Mouse (Mus musculus) liver, embryonic 14.5 days (tissue): ENCODE data around the gene Capn11. TPM values are rescaled to one million over a fixed set of nuclear protein-coding genes. Genes with fewer than 3 reads are reported as not detected.

Experiments used
- ATAC-seq: fragments of 200-750 bp; cut with Nextera tagmentation; 2 replicates; pipeline ENCODE4 v1.8.0; 2017; ENCODE audit warnings: moderate number of reproducible peaks, mild to moderate bottlenecking, moderate library complexity; ENCODE audit not compliant: insufficient read depth
- DNase-seq, 3 experiments: peaks; one replicate each; pipeline ENCODE4 v3.0.0-alpha.2; 2012 to 2013; ENCODE audit warnings: low read depth in 3 of 3, low spot score in 3 of 3
- H3K27ac ChIP-seq: fragments of 300-500 bp; sonication (generic); 2 replicates; pipeline ENCODE4 v1.5.1; 2014; ENCODE audit warnings: moderate library complexity, mild to moderate bottlenecking, control low read depth, inconsistent platforms
- H3K27me3 ChIP-seq: fragments of 300-500 bp; sonication (generic); 2 replicates; pipeline ENCODE4 v1.6.1; 2014; ENCODE audit warnings: mild to moderate bottlenecking, low read length, moderate library complexity; ENCODE audit not compliant: control insufficient read depth, insufficient read depth
- H3K36me3 ChIP-seq: fragments of 300-500 bp; sonication (generic); replicated peaks from 2 replicates; pipeline ENCODE4 v1.6.1; 2014; ENCODE audit warnings: low read depth; ENCODE audit not compliant: control insufficient read depth, insufficient read depth
- H3K4me1 ChIP-seq, 2 experiments: fragments of 200-500 bp in 1 of 2; fragments of 300-500 bp in 1 of 2; sonication (generic) in 1 of 2; replicated peaks; 2 replicates each; pipeline ENCODE4 v1.6.1; 2012 to 2014; ENCODE audit warnings: antibody characterized with exemption in 1 of 2, inconsistent platforms in 1 of 2, low read length in 1 of 2; ENCODE audit not compliant: control insufficient read depth in 2 of 2, insufficient read depth in 2 of 2
- H3K4me2 ChIP-seq: fragments of 300-500 bp; sonication (generic); 2 replicates; pipeline ENCODE4 v1.6.1; 2014; ENCODE audit warnings: low read depth, mild to moderate bottlenecking, control low read depth, moderate library complexity
- H3K4me3 ChIP-seq, 2 experiments: fragments of 200-500 bp in 1 of 2; fragments of 300-500 bp in 1 of 2; sonication (generic) in 1 of 2; 2 replicates each; pipeline ENCODE4 v1.5.1; 2012 to 2014; ENCODE audit warnings: low read depth in 2 of 2, low read length in 2 of 2, mild to moderate bottlenecking in 2 of 2, control low read depth in 1 of 2, inconsistent platforms in 1 of 2, moderate library complexity in 1 of 2; ENCODE audit not compliant: insufficient read depth in 1 of 2
- H3K9ac ChIP-seq: fragments of 300-500 bp; sonication (generic); replicated peaks from 2 replicates; pipeline ENCODE4 v1.6.1; 2014; ENCODE audit warnings: mild to moderate bottlenecking, control low read depth, moderate library complexity
- H3K9me3 ChIP-seq: fragments of 300-500 bp; sonication (generic); 2 replicates; pipeline ENCODE4 v1.6.1; 2016; ENCODE audit warnings: low read length, mixed read lengths; ENCODE audit not compliant: control insufficient read depth
- CTCF ChIP-seq: IDR thresholded peaks from 2 replicates; pipeline ENCODE4 v1.5.1; 2016; ENCODE audit warnings: antibody characterized with exemption, low read depth, control low read depth
- EP300 ChIP-seq: IDR thresholded peaks from 2 replicates; pipeline ENCODE4 v1.6.1; 2016; ENCODE audit warnings: antibody characterized with exemption, low read depth
- WGBS: fragments of 180-500 bp; shearing (Covaris S2); extraction: QIAGEN DNeasy Blood & Tissue Kit; methylation state at CpG from one replicate; pipeline ENCODE4 v1.1.7; 2014; ENCODE audit not compliant: insufficient replicate concordance; 5-methylcytosine and 5-hydroxymethylcytosine counted together
- polyA plus RNA-seq, 2 experiments: library from polyadenylated mRNA; depleted of rRNA in 1 of 2; stranded (reverse) in 1 of 2; unstranded in 1 of 2; fragments of >200 nt; fragmentation: Nextera tagmentation in 1 of 2; extraction: Ambion mirVana in 1 of 2; gene quantifications; 2 replicates each; pipeline versions ENCODE4 v1.2.1 to v1.2.3; 2012 to 2014

Capn11 gene
- polyA plus RNA-seq, 2 experiments = not detected

GRCm38 (mm10) chr17:45602984-45603383 lies 56.1 kb downstream of the Capn11 start:
- peaks cover 28 to 35% of the 10 kb centered on the region in 2 experiments for H3K4me1 ChIP-seq
- H3K9me3 ChIP-seq = no peaks in the 10 kb centered on the region
- H3K36me3 ChIP-seq = no peaks in the 10 kb centered on the region
- H3K4me3 ChIP-seq = no peak overlapping the region
- H3K9ac ChIP-seq = no peak overlapping the region
- H3K27me3 ChIP-seq = no peaks in the 10 kb centered on the region; the same call in 1 of the 2 replicates
- ATAC-seq (no peak), DNase-seq (no peak)
- no peak overlapping the region for H3K27ac ChIP-seq
- 64% methylated on average over 3 of the region's 3 CpGs for WGBS
- no peak for TF ChIP-seq CTCF
- no peak for TF ChIP-seq EP300
- no peak overlapping the region for H3K4me2 ChIP-seq

GRCm38 (mm10) chr17:45601877-45602304 lies 57.2 kb downstream of the Capn11 start, which contains the start of gene Mymx:
Gene Mymx (minus strand): TSS chr17:45602102.
- WGBS = 64% methylated on average over 6 of the region's 6 CpGs
- Histone ChIP-seq H3K27me3 (no peaks in the 10 kb centered on the region; the same call in 1 of the 2 replicates), H3K4me1 (peaks cover 31 to 41% of the 10 kb centered on the region in 2 experiments), H3K9me3 (no peaks in the 10 kb centered on the region), H3K27ac (no peak within 1 kb of the TSS), H3K9ac (peak within 1 kb of the TSS; percentile 32), H3K36me3 (no peaks in the 10 kb centered on the region), H3K4me3 (no peak within 1 kb of the TSS), H3K4me2 (peak within 1 kb of the TSS; percentile 46)
- TF ChIP-seq EP300 (no peak), CTCF (no peak)
- ATAC-seq (no peak), DNase-seq (no peak)

GRCm38 (mm10) chr17:45601325-45601724 lies 57.8 kb downstream of the Capn11 start:
- H3K36me3 ChIP-seq = no peaks in the 10 kb centered on the region
- H3K4me3 ChIP-seq = no peak overlapping the region
- TF ChIP-seq EP300 (no peak), CTCF (no peak)
- WGBS = 35% methylated on average over 22 of the region's 22 CpGs
- peak overlapping the region; percentile 46 for H3K4me2 ChIP-seq
- ATAC-seq (no peak), DNase-seq (no peak)
- no peaks in the 10 kb centered on the region; the same call in 1 of the 2 replicates for H3K27me3 ChIP-seq
- peak overlapping the region; percentile 32 for H3K9ac ChIP-seq
- H3K9me3 ChIP-seq = no peaks in the 10 kb centered on the region
- H3K27ac ChIP-seq = no peak overlapping the region
- peaks cover 36 to 47% of the 10 kb centered on the region in 2 experiments for H3K4me1 ChIP-seq

GRCm38 (mm10) chr17:45600267-45600666 lies 58.9 kb downstream of the Capn11 start:
- DNase-seq (no peak), ATAC-seq (no peak)
- peaks cover 42 to 52% of the 10 kb centered on the region in 2 experiments for H3K4me1 ChIP-seq
- H3K27ac ChIP-seq = no peak overlapping the region
- no peaks in the 10 kb centered on the region for H3K36me3 ChIP-seq
- no peak overlapping the region for H3K9ac ChIP-seq
- H3K9me3 ChIP-seq = no peaks in the 10 kb centered on the region
- TF ChIP-seq CTCF (no peak), EP300 (no peak)
- no peaks in the 10 kb centered on the region; the same call in 1 of the 2 replicates for H3K27me3 ChIP-seq
- no peak overlapping the region for H3K4me3 ChIP-seq
- WGBS = 78% methylated on average over 8 of the region's 8 CpGs
- H3K4me2 ChIP-seq = no peak overlapping the region

- TF ChIP-seq CTCF = peak; percentile 36; the same call in 1 of the 2 replicates
- no peak for TF ChIP-seq EP300
These were observed 59.5 kb downstream of the Capn11 start, which contains the start of gene Slc29a1 for GRCm38 (mm10) chr17:45599446-45600242. Gene Slc29a1 (minus strand): TSS chr17:45599606.

More at GRCm38 (mm10) chr17:45599446-45600242, 59.5 kb downstream of the Capn11 start, which contains the start of gene Slc29a1:
- DNase-seq (no peak), ATAC-seq (no peak)
- peaks cover 42 to 52% of the 10 kb centered on the region in 2 experiments for H3K4me1 ChIP-seq
- H3K27ac ChIP-seq = no peak within 1 kb of the TSS
- H3K36me3 ChIP-seq = no peaks in the 10 kb centered on the region
- H3K27me3 ChIP-seq = no peaks in the 10 kb centered on the region; the same call in 1 of the 2 replicates
- H3K4me3 ChIP-seq = peak within 1 kb of the TSS; percentile 33 to 59
- peak within 1 kb of the TSS; percentile 63 for H3K4me2 ChIP-seq
- 20% methylated on average over 32 of the region's 32 CpGs for WGBS
- H3K9me3 ChIP-seq = no peaks in the 10 kb centered on the region
- H3K9ac ChIP-seq = peak within 1 kb of the TSS; percentile 55
